Mouse (Mus musculus) urinary bladder, adult 2 months (tissue): ENCODE results near the gene Pnck. TPM values are rescaled to one million over a fixed set of nuclear protein-coding genes. Genes with fewer than 3 reads are reported as not detected.

Source experiments
- DNase-seq: peaks from one replicate; pipeline ENCODE4 v3.0.0; 2022; ENCODE audit warnings: low spot score
- polyA plus RNA-seq: library from polyadenylated mRNA; depleted of rRNA; stranded (reverse); fragments of >200 nt; gene quantifications from 2 replicates; pipeline ENCODE4 v1.2.3, GENCODE M21; 2012; rRNA removed

Pnck gene
- polyA plus RNA-seq, 1 experiment, result 178 TPM

DNA sequence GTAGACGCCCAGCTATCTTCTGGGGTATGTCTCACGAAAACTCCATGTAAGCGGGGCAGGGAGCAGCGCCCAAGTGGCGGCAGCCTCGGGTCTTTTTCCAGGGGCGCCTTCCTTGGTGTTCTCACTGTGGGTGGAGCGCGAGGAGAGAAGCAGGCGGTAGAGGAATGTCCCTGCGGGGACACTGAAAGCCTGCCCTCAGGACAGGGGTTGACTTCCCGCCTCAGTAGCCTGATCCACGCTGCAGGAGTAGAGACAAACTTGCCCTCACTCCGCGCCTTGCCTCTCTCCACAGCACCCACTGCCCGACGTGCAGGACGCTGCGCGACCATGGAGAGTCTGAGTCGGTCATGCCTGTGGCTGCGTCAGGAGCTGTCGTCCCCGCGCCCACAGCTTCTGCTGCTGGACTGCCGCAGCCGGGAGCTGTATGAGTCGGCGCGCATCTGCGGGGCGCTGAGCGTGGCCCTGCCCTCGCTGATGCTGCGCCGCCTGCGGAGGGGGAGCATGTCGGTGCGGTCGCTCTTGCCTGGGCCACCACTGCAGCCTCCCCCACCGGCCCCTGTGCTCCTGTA lies 19.9 kb downstream of the Pnck start:
- DNase-seq, result no peak

DNA sequence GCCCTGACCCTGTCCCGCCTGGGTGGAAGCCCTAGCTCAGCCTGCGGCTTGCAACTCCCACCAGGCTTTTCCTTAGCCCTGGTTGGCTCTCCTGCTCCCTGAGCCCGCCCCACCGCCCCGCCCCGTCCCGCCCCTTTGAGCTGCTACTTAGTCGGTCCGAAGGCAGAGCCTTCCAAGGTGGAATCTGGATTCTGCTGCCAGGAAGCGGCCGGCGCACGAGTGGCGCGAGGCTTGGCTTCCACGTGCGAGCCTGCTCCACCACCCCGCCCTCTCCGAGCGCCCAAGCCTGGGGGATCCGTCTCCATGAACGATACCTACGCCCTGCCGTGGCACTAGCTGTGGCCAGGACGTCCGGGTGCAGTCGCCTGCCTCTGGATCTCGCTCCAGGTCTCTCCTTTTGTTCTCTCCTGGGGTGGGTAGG lies 20.7 kb downstream of the Pnck start, which contains the start of gene Dusp9:
Gene Dusp9, plus strand, starts transcription at position 165 of the 421 bp plus-strand sequence.
- DNase-seq, result no peak

DNA sequence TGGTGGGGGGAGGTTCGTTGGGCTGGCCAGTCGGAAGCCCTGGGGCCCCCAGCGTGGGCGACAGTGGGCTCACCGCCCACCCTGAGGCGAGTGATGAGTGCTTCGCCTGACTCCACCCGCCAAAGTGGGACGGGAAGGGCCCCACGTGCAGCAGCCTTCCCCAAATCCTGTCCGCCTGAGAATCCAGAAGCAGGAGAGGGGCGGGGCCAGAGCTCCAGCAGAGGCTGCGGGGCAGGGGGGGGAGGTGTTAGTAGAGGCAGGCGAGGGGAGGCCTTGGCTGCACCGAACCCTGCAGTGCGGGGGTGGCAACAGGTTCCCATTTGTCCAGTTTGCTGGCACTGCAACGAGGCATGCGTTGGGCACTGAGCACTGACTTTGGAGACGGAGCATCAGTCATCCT lies 22.5 kb downstream of the Pnck start:
- no peak for DNase-seq

DNA sequence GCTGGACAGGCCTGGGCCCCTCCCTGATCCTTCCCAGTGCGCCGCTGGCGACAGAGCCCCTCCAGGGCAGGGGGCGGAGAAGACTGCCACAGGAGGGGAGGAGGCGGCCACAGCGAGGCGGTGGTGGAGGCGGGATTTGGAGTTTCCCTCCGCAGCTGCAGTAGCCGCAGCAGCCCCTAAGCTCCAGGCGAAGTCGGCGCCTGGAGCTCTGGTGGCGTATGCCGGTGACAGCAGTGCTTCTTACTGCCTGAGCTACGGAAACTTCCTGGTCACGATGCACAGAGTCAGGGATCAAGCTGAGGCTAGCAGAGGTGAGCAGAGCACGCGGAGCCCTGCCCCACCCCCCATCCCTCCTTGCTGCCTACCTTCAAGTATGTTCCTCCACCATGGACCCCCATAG lies 24.5 kb downstream of the Pnck start:
- no peak for DNase-seq

DNA sequence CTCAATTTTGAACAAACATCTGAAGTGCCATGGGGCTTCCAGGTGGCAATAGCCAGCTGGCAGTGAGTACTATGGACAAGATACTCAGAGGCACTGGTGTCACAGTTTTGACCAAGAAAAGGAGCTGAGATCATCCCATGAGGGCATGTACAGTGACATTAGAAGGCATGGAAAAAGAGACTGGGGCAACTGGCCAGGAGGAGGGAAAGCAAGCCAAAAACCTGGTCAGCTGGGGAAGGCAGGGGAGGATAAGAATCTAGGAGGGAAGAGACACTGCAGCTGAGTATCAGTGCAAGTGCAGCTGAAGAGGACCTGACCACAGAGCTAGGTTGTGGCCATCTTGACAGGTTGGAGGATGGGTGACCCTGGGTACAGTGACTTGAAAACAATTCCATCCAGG lies 32.9 kb downstream of the Pnck start:
- peak; percentile 8 for DNase-seq

DNA sequence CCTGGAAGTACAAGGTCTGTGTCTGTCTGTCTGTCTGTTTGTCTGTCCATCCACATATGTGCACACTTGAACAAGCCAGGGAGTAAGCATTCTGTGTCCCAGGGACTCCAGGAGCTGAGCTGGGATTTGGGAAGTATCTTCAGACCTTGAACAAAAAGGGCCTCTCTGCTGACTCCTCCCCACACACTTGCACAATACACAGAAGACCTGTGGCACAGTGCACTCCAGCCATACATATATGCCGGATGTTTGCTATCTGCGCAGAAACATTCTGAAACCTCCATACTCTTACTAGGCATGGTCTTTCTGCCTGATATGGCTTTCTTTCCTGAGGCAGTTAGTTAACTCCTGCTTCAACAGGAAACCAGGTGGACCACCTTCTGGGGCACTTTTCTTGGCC lies 40.0 kb downstream of the Pnck start:
- no peak for DNase-seq

DNA sequence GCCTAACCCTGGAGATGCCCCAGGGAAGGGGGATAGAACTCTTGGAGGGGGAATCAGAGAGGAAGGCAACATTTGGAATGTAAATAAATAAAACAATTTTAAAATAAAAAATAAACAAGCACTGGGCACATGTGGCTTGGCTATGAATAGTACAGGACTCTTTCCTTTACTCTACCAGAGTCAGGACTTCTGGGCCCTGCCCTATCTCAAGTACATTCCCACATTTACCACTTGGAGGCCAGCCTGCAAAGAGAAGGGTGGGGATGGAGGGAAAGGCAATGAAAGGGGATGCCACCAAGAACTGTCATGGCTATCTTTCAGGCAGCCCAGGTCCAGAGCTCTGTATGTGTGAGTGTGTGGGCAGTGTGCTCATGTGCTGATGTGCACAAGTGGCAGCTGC lies 40.5 kb downstream of the Pnck start:
- no peak for DNase-seq

DNA sequence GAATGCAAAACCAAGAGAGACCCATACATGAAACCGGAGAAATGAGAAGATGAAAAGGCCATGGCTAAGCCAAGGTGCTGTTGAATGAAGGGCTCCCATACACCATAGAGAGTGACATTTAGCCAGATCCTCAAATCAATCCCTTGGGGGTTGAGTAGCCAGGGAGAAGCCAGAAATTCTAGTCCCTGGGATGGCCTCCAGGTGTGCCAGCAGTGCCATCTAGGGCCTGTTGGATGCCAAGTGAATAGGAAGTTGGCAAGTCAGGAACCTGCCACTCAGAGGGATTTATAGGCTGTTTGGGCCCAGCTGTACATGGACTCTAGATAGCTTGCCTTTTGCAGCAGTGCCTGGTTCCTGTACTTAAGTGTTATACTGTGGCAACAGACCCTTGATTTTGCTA lies 44.0 kb downstream of the Pnck start:
- DNase-seq, result no peak

DNA sequence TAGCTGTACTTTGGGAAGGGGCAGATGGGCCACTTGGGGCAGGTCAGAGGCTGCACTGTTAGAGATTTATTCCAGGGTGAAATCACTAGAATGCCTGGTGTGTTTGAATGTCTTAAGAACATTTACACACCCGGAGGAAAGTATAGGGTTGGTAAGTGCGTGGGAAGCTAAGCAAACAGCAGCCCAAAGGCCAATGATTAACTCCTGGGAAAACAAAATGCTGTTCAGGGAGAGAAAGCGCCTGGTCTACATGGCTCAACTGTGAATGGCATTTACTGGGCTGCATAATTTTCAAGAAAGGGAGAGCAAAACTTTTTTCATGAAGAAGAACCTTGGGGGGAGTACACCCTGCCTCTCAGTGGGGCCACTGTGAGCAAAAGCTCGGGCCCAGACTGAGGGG lies 46.3 kb downstream of the Pnck start:
- no peak for DNase-seq

Other genes starting within 250 kb of the Pnck start
- 0.01 TPM in 2 replicates for gene Zfp92, start 249.0 kb downstream of the Pnck start, polyA plus RNA-seq
- 3.9 and 4.8 TPM in 2 replicates for gene Trex2, start 224.8 kb downstream of the Pnck start, polyA plus RNA-seq
- gene Haus7, start 201.1 kb downstream of the Pnck start, polyA plus RNA-seq, result 19.7 and 24.8 TPM in 2 replicates
- 589 and 923 TPM in 2 replicates for gene Bgn, start 176.5 kb downstream of the Pnck start, polyA plus RNA-seq
- gene Atp2b3, start 157.0 kb downstream of the Pnck start, polyA plus RNA-seq, result 0.53 and 0.56 TPM in 2 replicates
- 2.6 and 2.7 TPM in 2 replicates for gene Dusp9, start 20.7 kb downstream of the Pnck start, polyA plus RNA-seq
- 78.1 and 87.3 TPM in 2 replicates for gene Slc6a8, start 13.0 kb upstream of the Pnck start, polyA plus RNA-seq
- 175 and 177 TPM in 2 replicates for gene Bcap31, start 56.1 kb upstream of the Pnck start, polyA plus RNA-seq
- gene Abcd1, start 56.5 kb upstream of the Pnck start, polyA plus RNA-seq, result 20.2 and 27.2 TPM in 2 replicates
- 0.99 TPM in 2 replicates for gene Plxnb3, start 97.0 kb upstream of the Pnck start, polyA plus RNA-seq
- 7.3 and 9.4 TPM in 2 replicates for gene Srpk3, start 114.3 kb upstream of the Pnck start, polyA plus RNA-seq
- gene Idh3g, start 126.8 kb upstream of the Pnck start, polyA plus RNA-seq, result 285 and 332 TPM in 2 replicates
- 189 and 254 TPM in 2 replicates for gene Ssr4, start 126.9 kb upstream of the Pnck start, polyA plus RNA-seq
- 9.5 and 10.4 TPM in 2 replicates for gene Pdzd4, start 164.9 kb upstream of the Pnck start, polyA plus RNA-seq
- gene Avpr2, start 232.0 kb upstream of the Pnck start, polyA plus RNA-seq, result not detected in 2 replicates
- 24.9 and 32.0 TPM in 2 replicates for gene L1cam, start 236.0 kb upstream of the Pnck start, polyA plus RNA-seq